Mouse (Mus musculus): ENCODE results near the gene Dscam. TPM values are rescaled to one million over a fixed set of nuclear protein-coding genes. Genes with fewer than 3 reads are reported as not detected.

Gene Dscam
- polyA plus RNA-seq, 1 experiment from 2014 or later = not detected

DNA sequence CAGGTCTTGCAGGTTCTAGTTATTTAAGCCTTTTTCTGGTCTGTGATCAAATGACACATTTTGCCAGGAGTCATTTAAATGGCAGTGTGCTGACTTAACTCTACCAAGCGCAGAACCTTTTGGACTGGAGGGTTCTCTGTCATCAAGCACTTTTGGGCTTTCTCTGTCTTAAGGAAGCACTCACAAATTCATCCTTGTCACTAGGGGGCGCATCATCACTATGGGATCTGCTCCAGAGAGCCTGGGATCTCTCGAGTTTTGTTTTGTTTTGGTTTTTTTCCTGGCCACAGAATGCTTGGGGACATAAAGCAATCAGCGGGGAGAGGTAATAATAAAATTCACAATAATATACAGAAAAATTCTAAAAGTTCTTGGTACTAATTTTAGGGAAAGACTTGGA, 486.0 kb downstream of the Dscam start:
- 17% methylated on average over 4 of the region's 4 CpGs for WGBS
- Histone ChIP-seq H3K9me3 (ENCODE audit: control insufficient read depth, low read length) (no peaks in the 10 kb centered on the region), H3K36me3 (ENCODE audit: control insufficient read depth, insufficient read depth, low read length) (no peaks in the 10 kb centered on the region), H3K27me3 (ENCODE audit: control insufficient read depth, insufficient read depth, low read length) (no peaks in the 10 kb centered on the region), H3K4me1 (ENCODE audit: control insufficient read depth in 2 of 2, insufficient read depth in 2 of 2, low read length in 2 of 2) (no peaks in the 10 kb centered on the region), H3K9ac (ENCODE audit: low read length) (no peak overlapping the region), H3K4me3 (ENCODE audit: control insufficient read depth in 1 of 2, insufficient read depth in 1 of 2, low read depth in 1 of 2, low read length in 2 of 2) (no peak overlapping the region), H3K27ac (replicated peaks in 1 of 2; ENCODE audit: control insufficient read depth in 1 of 2, insufficient read depth in 1 of 2, low read depth in 2 of 2, low read length in 2 of 2) (no peak overlapping the region), H3K4me2 (ENCODE audit: low read length) (no peak overlapping the region)
- no peak for ATAC-seq (ENCODE audit: insufficient number of reproducible peaks, insufficient read depth, low FRiP score, low read depth)

DNA sequence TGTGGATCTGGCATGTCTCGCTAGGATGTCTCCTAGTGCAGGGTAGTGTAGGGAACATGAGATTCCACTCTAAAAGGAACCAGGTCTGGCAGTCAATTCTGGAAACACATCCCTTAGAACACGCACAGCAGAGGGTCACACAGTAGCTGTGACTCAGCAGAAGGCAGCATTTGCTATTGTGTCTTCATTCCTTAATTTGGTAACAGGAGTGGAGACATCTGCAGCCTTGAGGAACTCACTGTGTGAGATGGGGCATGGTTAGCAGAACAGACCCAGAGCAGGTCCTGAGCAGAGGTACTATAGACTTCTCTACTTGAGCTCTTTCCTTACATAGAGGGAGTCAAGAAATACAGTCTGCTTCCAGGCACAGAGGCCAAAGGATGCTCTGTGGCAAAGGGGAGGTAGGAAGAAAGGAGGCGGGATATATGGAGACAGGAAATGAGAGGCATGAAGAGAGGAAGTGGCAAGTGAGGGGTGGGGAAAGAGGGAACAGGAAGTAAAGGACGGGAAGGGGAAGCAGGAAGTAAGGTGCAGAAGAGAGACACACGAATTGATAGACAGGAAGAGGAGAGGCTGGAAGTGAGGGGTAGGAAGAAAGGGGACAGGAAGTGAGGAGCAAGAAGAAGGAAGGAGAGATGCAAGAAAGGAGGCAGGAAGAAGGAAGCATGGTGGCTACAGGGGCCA, 488.1 kb downstream of the Dscam start:
- Histone ChIP-seq H3K9me3 (ENCODE audit: control insufficient read depth, low read length) (no peaks in the 10 kb centered on the region), H3K27me3 (ENCODE audit: control insufficient read depth, insufficient read depth, low read length) (no peaks in the 10 kb centered on the region), H3K27ac (replicated peaks in 1 of 2; ENCODE audit: control insufficient read depth in 1 of 2, insufficient read depth in 1 of 2, low read depth in 2 of 2, low read length in 2 of 2) (no peak overlapping the region), H3K9ac (ENCODE audit: low read length) (no peak overlapping the region), H3K36me3 (ENCODE audit: control insufficient read depth, insufficient read depth, low read length) (no peaks in the 10 kb centered on the region), H3K4me3 (ENCODE audit: control insufficient read depth in 1 of 2, insufficient read depth in 1 of 2, low read depth in 1 of 2, low read length in 2 of 2) (no peak overlapping the region), H3K4me1 (ENCODE audit: control insufficient read depth in 2 of 2, insufficient read depth in 2 of 2, low read length in 2 of 2) (no peaks in the 10 kb centered on the region), H3K4me2 (ENCODE audit: low read length) (no peak overlapping the region)
- 59% methylated on average over 5 of the region's 5 CpGs for WGBS
- no peak for ATAC-seq (ENCODE audit: insufficient number of reproducible peaks, insufficient read depth, low FRiP score, low read depth)

GRCm38 (mm10) chr16:96679981-96680380, 490.6 kb downstream of the Dscam start:
- H3K27ac ChIP-seq (replicated peaks in 1 of 2; ENCODE audit: control insufficient read depth in 1 of 2, insufficient read depth in 1 of 2, low read depth in 2 of 2, low read length in 2 of 2) = no peak overlapping the region
- H3K9ac ChIP-seq (ENCODE audit: low read length) = no peak overlapping the region
- ATAC-seq (ENCODE audit: insufficient number of reproducible peaks, insufficient read depth, low FRiP score, low read depth) = no peak
- 79% methylated on average over 8 of the region's 8 CpGs for WGBS
- no peaks in the 10 kb centered on the region for H3K36me3 ChIP-seq (ENCODE audit: control insufficient read depth, insufficient read depth, low read length)
- H3K9me3 ChIP-seq (ENCODE audit: control insufficient read depth, low read length) = no peaks in the 10 kb centered on the region
- peaks cover 0 to 3% of the 10 kb centered on the region in 2 experiments; a peak in 1 of 4 replicates for H3K4me1 ChIP-seq (ENCODE audit: control insufficient read depth in 2 of 2, insufficient read depth in 2 of 2, low read length in 2 of 2)
- no peak overlapping the region for H3K4me2 ChIP-seq (ENCODE audit: low read length)
- H3K4me3 ChIP-seq (ENCODE audit: control insufficient read depth in 1 of 2, insufficient read depth in 1 of 2, low read depth in 1 of 2, low read length in 2 of 2) = no peak overlapping the region
- H3K27me3 ChIP-seq (ENCODE audit: control insufficient read depth, insufficient read depth, low read length) = no peaks in the 10 kb centered on the region

- ATAC-seq (ENCODE audit: insufficient number of reproducible peaks, insufficient read depth, low FRiP score, low read depth) = no peak
- H3K36me3 ChIP-seq (ENCODE audit: control insufficient read depth, insufficient read depth, low read length) = no peaks in the 10 kb centered on the region
- no peak overlapping the region for H3K27ac ChIP-seq (replicated peaks in 1 of 2; ENCODE audit: control insufficient read depth in 1 of 2, insufficient read depth in 1 of 2, low read depth in 2 of 2, low read length in 2 of 2)
- H3K4me3 ChIP-seq (ENCODE audit: control insufficient read depth in 1 of 2, insufficient read depth in 1 of 2, low read depth in 1 of 2, low read length in 2 of 2) = no peak overlapping the region
- H3K9me3 ChIP-seq (ENCODE audit: control insufficient read depth, low read length) = no peaks in the 10 kb centered on the region
- no peak overlapping the region for H3K4me2 ChIP-seq (ENCODE audit: low read length)
- WGBS = 20% methylated on average over 2 of the region's 2 CpGs
- H3K9ac ChIP-seq (ENCODE audit: low read length) = no peak overlapping the region
- peaks cover 0 to 3% of the 10 kb centered on the region in 2 experiments; a peak in 1 of 4 replicates for H3K4me1 ChIP-seq (ENCODE audit: control insufficient read depth in 2 of 2, insufficient read depth in 2 of 2, low read length in 2 of 2)
- no peaks in the 10 kb centered on the region for H3K27me3 ChIP-seq (ENCODE audit: control insufficient read depth, insufficient read depth, low read length)
These were observed 493.1 kb downstream of the Dscam start for GRCm38 (mm10) chr16:96677471-96677870.

- 77% methylated on average over 1 of the region's 1 CpGs for WGBS
- Histone ChIP-seq H3K27me3 (ENCODE audit: control insufficient read depth, insufficient read depth, low read length) (no peaks in the 10 kb centered on the region), H3K4me2 (ENCODE audit: low read length) (no peak overlapping the region), H3K36me3 (ENCODE audit: control insufficient read depth, insufficient read depth, low read length) (no peaks in the 10 kb centered on the region), H3K4me1 (ENCODE audit: control insufficient read depth in 2 of 2, insufficient read depth in 2 of 2, low read length in 2 of 2) (peaks cover 0 to 3% of the 10 kb centered on the region in 2 experiments; a peak in 1 of 4 replicates), H3K9ac (ENCODE audit: low read length) (no peak overlapping the region), H3K9me3 (ENCODE audit: control insufficient read depth, low read length) (no peaks in the 10 kb centered on the region), H3K4me3 (ENCODE audit: control insufficient read depth in 1 of 2, insufficient read depth in 1 of 2, low read depth in 1 of 2, low read length in 2 of 2) (no peak overlapping the region), H3K27ac (replicated peaks in 1 of 2; ENCODE audit: control insufficient read depth in 1 of 2, insufficient read depth in 1 of 2, low read depth in 2 of 2, low read length in 2 of 2) (no peak overlapping the region)
- no peak for ATAC-seq (ENCODE audit: insufficient number of reproducible peaks, insufficient read depth, low FRiP score, low read depth)
These were observed 493.9 kb downstream of the Dscam start for GRCm38 (mm10) chr16:96676663-96677062.

DNA sequence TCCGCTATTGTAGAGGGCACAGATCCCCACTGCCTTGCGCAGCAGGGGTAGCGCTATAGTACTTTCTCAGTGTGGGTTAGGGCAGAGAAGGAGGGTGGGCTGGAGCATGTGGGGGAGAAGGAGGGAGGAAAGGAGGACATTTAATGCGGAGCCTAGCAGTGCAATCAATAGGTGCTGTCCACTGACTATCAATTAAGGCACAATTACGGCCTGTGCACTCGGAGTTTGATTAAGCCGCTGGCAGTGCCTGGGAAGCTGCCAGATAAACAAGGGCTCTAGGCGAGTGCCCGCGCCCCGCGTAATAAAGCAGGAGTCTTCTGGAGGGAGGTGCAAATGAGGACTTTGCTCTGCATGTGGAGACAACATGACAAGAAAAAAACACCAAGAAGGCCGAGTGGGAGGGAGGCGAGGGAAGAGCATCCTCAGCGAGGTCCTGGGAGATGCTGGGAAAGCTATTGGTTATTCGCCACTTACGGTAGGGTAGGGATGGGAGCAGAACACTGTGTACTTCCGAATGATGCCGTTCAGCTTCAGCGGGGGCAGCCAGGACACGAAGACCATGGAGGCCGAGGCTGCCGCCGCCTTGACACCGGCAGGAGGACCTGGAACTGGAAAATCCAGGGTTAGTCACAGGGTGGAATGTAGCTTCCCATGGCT, 497.2 kb downstream of the Dscam start:
- peaks cover 0 to 3% of the 10 kb centered on the region in 2 experiments; a peak in 1 of 4 replicates for H3K4me1 ChIP-seq (ENCODE audit: control insufficient read depth in 2 of 2, insufficient read depth in 2 of 2, low read length in 2 of 2)
- H3K4me3 ChIP-seq (ENCODE audit: control insufficient read depth in 1 of 2, insufficient read depth in 1 of 2, low read depth in 1 of 2, low read length in 2 of 2) = no peak overlapping the region
- WGBS = 72% methylated on average over 25 of the region's 25 CpGs
- no peak overlapping the region for H3K27ac ChIP-seq (replicated peaks in 1 of 2; ENCODE audit: control insufficient read depth in 1 of 2, insufficient read depth in 1 of 2, low read depth in 2 of 2, low read length in 2 of 2)
- ATAC-seq (ENCODE audit: insufficient number of reproducible peaks, insufficient read depth, low FRiP score, low read depth) = no peak
- no peak overlapping the region for H3K9ac ChIP-seq (ENCODE audit: low read length)
- no peaks in the 10 kb centered on the region for H3K27me3 ChIP-seq (ENCODE audit: control insufficient read depth, insufficient read depth, low read length)
- H3K9me3 ChIP-seq (ENCODE audit: control insufficient read depth, low read length) = no peaks in the 10 kb centered on the region
- no peak overlapping the region for H3K4me2 ChIP-seq (ENCODE audit: low read length)
- H3K36me3 ChIP-seq (ENCODE audit: control insufficient read depth, insufficient read depth, low read length) = no peaks in the 10 kb centered on the region

DNA sequence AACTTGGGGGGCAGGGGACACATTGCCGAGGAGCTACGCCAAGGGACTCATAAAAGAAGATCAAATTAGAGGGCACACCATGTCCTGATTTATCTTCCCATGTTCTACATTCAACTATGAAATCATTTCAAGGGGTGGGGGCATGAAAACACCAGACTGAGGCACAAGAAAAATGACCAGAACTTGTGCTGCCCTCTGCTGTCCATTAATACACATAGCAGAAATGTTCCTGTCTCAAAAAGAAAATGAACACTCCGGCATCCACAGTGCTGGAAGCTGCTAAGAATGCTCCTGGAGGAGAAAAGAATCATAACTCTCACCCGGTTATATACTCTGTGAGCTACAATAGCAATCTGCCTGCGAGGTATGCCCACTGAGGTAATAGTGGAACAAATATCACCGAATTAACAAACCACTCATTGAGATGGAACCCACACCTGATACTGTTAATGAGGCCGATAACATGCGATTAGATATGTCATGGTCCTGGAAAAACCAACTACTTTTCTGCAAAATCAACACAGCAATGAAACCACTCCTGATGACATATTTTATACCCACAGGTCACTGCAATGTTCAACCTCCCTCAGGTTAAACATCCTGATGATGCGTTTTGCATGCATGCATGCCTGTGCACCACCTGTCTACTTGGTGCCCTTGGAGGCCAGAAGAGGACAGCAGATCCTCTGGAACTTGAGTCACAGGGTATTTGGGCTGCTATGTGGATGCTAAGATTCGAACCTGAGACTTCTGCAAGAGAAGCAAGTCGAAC, 498.8 kb downstream of the Dscam start:
- Histone ChIP-seq H3K36me3 (ENCODE audit: control insufficient read depth, insufficient read depth, low read length) (no peaks in the 10 kb centered on the region), H3K4me1 (ENCODE audit: control insufficient read depth in 2 of 2, insufficient read depth in 2 of 2, low read length in 2 of 2) (no peaks in the 10 kb centered on the region), H3K9me3 (ENCODE audit: control insufficient read depth, low read length) (no peaks in the 10 kb centered on the region), H3K27me3 (ENCODE audit: control insufficient read depth, insufficient read depth, low read length) (no peaks in the 10 kb centered on the region), H3K4me3 (ENCODE audit: control insufficient read depth in 1 of 2, insufficient read depth in 1 of 2, low read depth in 1 of 2, low read length in 2 of 2) (no peak overlapping the region), H3K9ac (ENCODE audit: low read length) (no peak overlapping the region), H3K4me2 (ENCODE audit: low read length) (no peak overlapping the region), H3K27ac (replicated peaks in 1 of 2; ENCODE audit: control insufficient read depth in 1 of 2, insufficient read depth in 1 of 2, low read depth in 2 of 2, low read length in 2 of 2) (no peak overlapping the region)
- no peak for ATAC-seq (ENCODE audit: insufficient number of reproducible peaks, insufficient read depth, low FRiP score, low read depth)
- WGBS = 60% methylated on average over 11 of the region's 11 CpGs

Data from heart, embryonic 14.5 days (tissue).